Mouse (Mus musculus): ENCODE results near the gene Dnajb12.

Dnajb12 gene

GRCm38 (mm10) chr10:59896911-59897331, 17.6 kb downstream of the Dnajb12 start:
- DNase-seq (ENCODE audit: inconsistent ontology term), result peak; percentile 77

DNA sequence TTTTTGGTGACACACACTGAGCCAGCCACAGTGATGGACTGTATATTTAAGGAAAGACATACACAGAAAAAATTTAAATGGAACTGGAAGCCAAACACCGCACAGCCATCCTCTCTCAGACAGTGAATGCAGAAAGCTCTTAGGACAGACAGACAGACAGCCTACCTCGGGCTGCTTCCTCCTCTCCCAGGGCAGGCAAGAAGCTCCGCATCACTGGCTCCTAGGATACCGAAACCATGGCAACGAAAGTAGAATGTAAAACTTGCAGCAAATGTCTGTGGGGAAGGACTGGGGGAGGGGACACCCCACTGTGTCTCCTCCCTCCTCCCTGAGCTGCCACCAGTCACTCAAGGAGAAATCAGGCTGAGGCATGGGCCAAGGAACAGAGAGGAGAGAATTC, 18.2 kb downstream of the Dnajb12 start:
- peak; percentile 88 for DNase-seq (ENCODE audit: inconsistent ontology term)

- no peak for DNase-seq (ENCODE audit: inconsistent ontology term)
These were observed 18.9 kb downstream of the Dnajb12 start for GRCm38 (mm10) chr10:59898180-59898778.

- no peak for DNase-seq (ENCODE audit: inconsistent ontology term)
These were observed 19.6 kb downstream of the Dnajb12 start for GRCm38 (mm10) chr10:59898935-59899334.

DNA sequence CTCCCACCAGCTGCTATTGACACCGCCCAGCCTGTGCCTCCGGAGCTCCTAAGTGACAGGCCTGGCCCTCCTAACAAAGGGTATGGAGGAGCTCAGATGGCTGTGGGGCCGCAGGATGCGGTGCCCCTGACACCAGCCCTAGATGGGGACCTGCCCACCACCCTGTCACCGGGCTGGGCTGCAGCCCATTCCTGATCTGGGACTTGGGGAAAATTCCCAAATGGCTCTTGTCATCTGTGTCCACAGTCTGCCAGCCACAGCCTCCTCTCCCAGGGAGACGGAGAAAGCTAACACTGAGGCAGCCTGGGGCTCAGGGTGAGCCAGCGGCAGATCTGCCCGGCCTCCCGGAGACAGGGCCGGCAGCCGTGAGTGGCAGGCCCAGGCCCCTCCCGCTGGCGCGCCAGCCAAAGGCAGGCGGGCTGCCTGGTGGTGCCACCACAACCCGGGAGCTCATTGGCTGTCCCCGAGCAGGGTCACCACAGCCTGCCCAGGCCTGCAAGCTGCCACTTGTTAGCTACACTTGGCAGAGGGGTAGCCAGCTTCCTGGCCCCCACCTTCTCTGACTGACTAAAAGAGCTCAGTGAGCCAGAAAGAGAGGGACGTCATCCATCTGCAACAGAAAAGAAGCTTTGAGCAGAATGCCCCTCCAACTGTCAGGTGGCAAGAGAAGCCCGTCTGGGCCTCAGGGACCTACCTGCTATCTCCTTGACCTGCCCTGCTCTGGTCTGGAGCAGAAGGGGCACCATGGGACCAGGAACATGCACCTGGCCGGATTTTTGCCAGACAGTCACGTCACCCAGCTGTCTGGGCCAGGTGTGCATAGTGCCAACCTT, 20.2 kb downstream of the Dnajb12 start:
- peak; percentile 99 for DNase-seq (ENCODE audit: inconsistent ontology term)

DNA sequence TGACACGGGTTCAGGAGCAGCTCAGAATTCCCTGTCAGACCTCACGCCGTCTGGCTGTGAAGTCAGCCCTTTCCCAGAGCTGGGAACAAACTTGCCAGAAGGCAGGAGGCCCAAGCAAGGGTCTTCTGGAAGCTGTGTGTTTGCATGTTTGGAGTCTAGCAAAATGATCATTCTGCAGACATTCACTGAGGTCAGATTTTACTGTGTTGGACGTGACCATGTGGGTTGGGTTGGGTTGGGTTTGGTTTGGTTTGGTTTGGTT, 20.7 kb downstream of the Dnajb12 start:
- DNase-seq (ENCODE audit: inconsistent ontology term), result no peak

DNA sequence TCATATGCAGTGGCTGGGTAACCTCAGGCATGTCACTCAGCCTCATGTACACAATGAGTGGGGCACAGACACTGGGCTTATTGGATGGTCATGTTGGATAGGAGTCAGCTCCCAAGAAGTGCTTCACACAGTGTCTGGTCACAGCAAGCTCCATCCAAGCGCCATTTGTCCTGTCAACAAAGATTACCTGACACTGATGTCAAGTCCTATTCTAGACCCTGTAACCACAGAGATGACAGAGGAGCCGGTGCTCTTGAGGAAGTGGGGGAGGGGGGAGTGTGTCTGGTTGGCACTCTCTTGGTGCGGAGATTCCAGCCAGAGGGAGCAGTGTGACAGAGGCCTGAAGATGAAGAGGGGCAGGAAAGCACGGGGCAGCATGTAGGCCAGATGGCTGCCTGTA, 21.6 kb downstream of the Dnajb12 start:
- DNase-seq (ENCODE audit: inconsistent ontology term), result no peak

DNA sequence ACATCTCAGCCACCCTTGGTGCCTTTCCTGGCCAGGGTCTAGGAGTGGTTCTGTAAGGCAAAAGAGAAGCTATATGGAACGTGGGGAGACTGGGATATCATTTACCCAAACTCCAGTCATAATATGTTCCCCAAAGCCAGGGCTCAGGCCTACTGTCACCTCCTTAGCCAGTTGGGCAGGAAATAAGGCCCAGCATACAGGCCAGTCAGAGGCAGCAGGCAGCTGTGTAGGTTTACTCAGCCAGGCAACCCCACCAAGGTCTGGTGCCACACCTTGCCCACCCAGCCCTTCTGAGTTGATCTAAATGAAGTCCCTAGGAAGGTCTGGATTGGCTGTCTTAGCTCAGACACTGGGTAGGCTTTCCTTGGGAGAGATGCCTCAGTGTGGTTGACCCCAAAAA, 22.1 kb downstream of the Dnajb12 start:
- DNase-seq (ENCODE audit: inconsistent ontology term), result no peak

DNA sequence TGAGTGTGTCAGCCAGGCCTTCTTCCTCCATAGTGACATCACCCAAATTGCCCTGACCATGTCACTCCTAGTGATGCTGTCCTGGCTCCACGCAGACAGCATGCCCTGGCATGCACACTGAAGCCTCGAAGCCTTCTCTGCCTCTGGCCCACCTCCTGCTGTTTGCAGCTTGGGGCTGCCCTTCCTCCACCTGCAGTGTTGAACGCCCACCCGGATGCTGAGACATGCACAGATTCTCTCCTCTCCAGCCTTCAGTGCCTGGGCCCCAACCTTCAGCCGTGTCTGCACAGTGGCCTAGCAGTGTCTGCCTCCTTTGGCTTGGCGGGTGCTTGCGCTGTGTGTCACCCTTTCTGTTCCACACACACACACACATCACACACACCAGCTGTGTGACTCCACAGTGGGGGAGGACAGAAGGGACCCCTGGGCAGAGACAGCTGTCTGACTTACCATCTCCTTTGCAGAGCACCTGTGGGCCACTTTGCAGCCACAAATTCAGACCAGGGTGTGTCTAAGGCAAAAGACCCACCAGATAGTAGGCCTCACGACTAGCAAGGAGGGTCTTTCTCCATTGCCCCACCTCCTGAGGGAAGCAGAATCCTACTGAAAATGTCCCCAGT, 22.7 kb downstream of the Dnajb12 start:
- no peak for DNase-seq (ENCODE audit: inconsistent ontology term)

GRCm38 (mm10) chr10:59902606-59902990, 23.2 kb downstream of the Dnajb12 start:
- DNase-seq (ENCODE audit: inconsistent ontology term), result no peak

- no peak for DNase-seq (ENCODE audit: inconsistent ontology term)
These were observed 23.8 kb downstream of the Dnajb12 start for GRCm38 (mm10) chr10:59903170-59903569.

GRCm38 (mm10) chr10:59907080-59907609, 27.8 kb downstream of the Dnajb12 start:
- no peak for DNase-seq (ENCODE audit: inconsistent ontology term)

DNA sequence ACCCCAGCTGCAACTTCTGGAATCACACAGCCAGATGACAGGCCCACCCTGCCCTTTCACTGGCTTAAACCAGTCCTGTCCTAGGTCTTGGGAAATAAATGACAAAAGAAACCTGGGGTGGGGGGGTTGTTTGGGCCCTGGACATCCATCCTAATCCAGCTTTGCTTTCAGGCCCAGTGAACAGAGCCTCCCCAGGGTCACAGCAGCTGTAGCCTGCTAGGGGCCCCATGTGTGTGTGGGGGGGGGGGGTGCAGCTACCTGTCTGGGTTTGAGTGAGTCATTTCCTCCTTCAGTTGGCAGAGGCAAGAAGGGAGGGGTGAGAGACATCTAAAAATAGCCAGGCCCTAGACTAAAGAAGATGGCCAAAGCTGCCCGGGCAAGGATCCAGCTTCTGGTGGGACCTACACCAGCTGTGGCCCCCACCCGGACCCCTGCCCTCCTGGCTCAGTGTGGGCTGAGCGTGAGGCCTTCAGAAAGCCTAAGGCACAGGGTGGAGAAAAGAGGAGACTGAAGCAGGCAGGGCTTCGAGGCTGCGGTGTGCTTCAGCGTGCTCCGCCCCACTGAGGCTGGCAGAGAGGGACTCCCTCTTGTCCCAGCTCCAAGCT, 28.4 kb downstream of the Dnajb12 start:
- DNase-seq (ENCODE audit: inconsistent ontology term), result peak; percentile 82

- no peak for DNase-seq (ENCODE audit: inconsistent ontology term)
These were observed 29.5 kb downstream of the Dnajb12 start for GRCm38 (mm10) chr10:59908776-59909315.

GRCm38 (mm10) chr10:59909357-59909847, 30.0 kb downstream of the Dnajb12 start:
- DNase-seq (ENCODE audit: inconsistent ontology term), result peak; percentile 84

DNA sequence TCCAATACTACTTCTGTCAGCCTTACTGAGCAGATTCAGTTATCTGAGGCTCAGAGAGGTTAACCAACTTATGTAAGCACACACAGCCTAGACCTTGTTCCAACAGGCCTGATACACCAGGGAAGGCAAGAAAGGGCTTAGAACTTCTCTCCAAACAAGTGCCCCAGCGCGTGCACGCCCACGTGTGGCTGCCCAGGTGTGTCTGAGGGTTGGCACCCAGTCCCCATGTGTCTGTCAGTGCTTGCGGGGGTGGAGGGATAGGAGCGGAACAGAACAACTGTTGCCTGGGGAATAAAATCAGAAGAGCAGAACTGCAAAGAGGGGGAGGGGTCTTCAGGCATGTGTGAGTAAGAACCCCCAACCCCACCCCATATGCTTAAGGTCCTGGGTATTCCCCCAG, 31.7 kb downstream of the Dnajb12 start:
- no peak for DNase-seq (ENCODE audit: inconsistent ontology term)

GRCm38 (mm10) chr10:59911561-59912198, 32.3 kb downstream of the Dnajb12 start:
- no peak for DNase-seq (ENCODE audit: inconsistent ontology term)

GRCm38 (mm10) chr10:59915196-59915962, 36.0 kb downstream of the Dnajb12 start:
- DNase-seq (ENCODE audit: inconsistent ontology term), result no peak

DNA sequence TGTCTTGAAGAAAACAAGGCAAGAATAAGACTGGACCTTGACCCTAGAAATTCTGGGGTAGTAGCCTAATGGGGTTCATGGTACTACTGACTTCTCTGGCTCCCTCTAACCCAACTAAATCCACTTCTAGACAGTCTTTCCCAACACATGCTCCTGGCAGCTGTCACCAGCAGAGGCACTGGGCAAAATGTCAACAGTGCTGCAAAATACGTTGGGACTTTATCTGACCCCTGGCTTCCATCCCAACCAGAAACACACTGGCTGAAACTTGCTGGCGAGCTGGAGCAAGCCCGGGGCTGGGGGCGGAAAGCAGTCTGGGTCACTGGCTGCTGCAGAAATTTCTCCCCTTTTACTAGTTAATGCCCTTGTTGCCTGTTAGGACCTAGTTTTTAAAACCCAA, 36.8 kb downstream of the Dnajb12 start:
- peak; percentile 85 for DNase-seq (ENCODE audit: inconsistent ontology term)

GRCm38 (mm10) chr10:59916649-59917048, 37.3 kb downstream of the Dnajb12 start:
- peak; percentile 79 for DNase-seq (ENCODE audit: inconsistent ontology term)

- peak; percentile 60 for DNase-seq (ENCODE audit: inconsistent ontology term)
These were observed 38.8 kb downstream of the Dnajb12 start for GRCm38 (mm10) chr10:59918111-59918510.

Measured in Muller cell, postnatal 12 days (primary cell).